Mouse (Mus musculus): Measurements from ENCODE around the gene Cd46.

- TF ChIP-seq CTCF (IDR thresholded peaks at IDR 0.05; ENCODE audit: low read depth): no peak
- TF ChIP-seq EP300 (optimal IDR thresholded peaks at IDR 0.05): no peak
Observed at GRCm38 (mm10) chr1:195019062-195019600, 72.9 kb downstream of the Cd46 start.

Data from stomach, postnatal 0 days (tissue).